25 mouse cellular contexts compared by ENCODE assay signal in the genomic region with DNA sequence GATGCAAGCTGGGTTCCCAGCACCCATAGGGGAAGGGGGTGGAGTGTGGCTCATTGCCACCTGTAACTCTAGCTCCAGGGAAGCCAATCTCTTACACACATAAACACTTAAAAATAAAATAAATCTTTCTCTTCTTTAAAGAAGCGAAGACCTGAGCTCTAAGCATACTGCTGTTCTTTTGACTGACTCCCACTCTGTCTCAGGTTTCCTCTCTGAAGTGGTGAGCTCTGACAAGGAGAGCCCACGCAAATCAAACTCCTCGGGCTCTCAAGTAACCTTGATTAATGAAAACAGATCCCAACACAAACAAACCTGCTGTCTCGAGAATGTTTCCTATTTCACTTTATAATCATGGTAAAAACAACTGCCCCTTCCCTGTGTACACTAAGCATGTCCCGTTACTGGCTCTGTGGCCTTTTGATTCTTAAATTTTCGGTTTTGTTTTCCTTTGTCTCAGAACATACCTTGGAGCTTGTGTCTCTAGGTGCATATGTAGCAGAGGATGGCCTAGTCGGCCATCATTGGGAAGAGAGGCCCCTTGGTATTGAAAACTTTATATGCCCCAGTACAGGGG.
DNase-seq lines count a peak whose midpoint lies in the region; ATAC-seq and TF ChIP-seq lines count a peak whose summit lies in the region.
"Had no signal": no experiment of that assay in that cellular context is flagged by ENCODE, and none has a peak within 500 bp of the region (broad histone marks: within the 10 kb centered on the region; RNA-seq: fewer than 3 reads in every experiment).

No protein-coding gene starts in this region.

- no peaks in the 10 kb centered on the region for H3K4me1 ChIP-seq in heart, adult 2 months (ENCODE audit: control insufficient read depth, insufficient read depth, low read length)
- H3K4me1 ChIP-seq in kidney, embryonic 15.5 days: no peaks in the 10 kb centered on the region
- no peaks in the 10 kb centered on the region for H3K4me1 ChIP-seq in kidney, adult 2 months (ENCODE audit: control insufficient read depth, insufficient read depth, low read length)
- H3K4me1 ChIP-seq: embryonic facial prominence, embryonic 15.5 days; forebrain, embryonic 15.5 days; heart, embryonic 13.5 days had no signal

- TF ChIP-seq POLR2A in heart, adult 2 months (IDR thresholded peaks at IDR 0.05; ENCODE audit: insufficient read depth, low read depth, low read length): no peak
- no peak for TF ChIP-seq POLR2A in kidney, adult 2 months (IDR thresholded peaks at IDR 0.05; ENCODE audit: low read depth, low read length)

- no peak overlapping the region for H3K4me3 ChIP-seq in heart, adult 2 months
- no peak overlapping the region for H3K4me3 ChIP-seq in kidney, embryonic 15.5 days (replicated peaks)
- H3K4me3 ChIP-seq in kidney, adult 2 months (ENCODE audit: insufficient read depth, low read depth, low read length): no peak overlapping the region
- H3K4me3 ChIP-seq: embryonic facial prominence, embryonic 15.5 days; forebrain, embryonic 15.5 days; heart, embryonic 13.5 days had no signal

- ATAC-seq in kidney, embryonic 15.5 days (replicated peaks; ENCODE audit: low FRiP score): peak; percentile 85
- ATAC-seq: forebrain, embryonic 15.5 days; hindbrain, postnatal 0 days; inflammation-experienced regulatory T-cells, adult 6 months; intestine, embryonic 16.5 days; Patski had no signal

- H3K9me3 ChIP-seq in kidney, embryonic 15.5 days (replicated peaks): no peaks in the 10 kb centered on the region
- H3K9me3 ChIP-seq: embryonic facial prominence, embryonic 15.5 days; forebrain, embryonic 15.5 days; G1E; heart, embryonic 13.5 days had no signal

- H3K79me2 ChIP-seq in heart, adult 2 months (replicated peaks; ENCODE audit: control insufficient read depth, insufficient read depth, low read length): no peaks in the 10 kb centered on the region

- peak; percentile 10 for DNase-seq in heart, adult 11 months
- no peak for DNase-seq in heart, adult 2 months
- no peak for DNase-seq in kidney, adult 2 months
- peak; percentile 6 for DNase-seq in brain, adult 2 months (ENCODE audit: low read depth, low spot score)
- DNase-seq in left cerebral cortex, postnatal 36 days (ENCODE audit: low spot score in 2 of 2): no peak
- DNase-seq: adrenal gland, postnatal 10 days; adrenal gland, postnatal 36 days; B cell, adult 2 months; cerebellum, adult 11 months; cerebellum, adult 2 months; cerebellum, adult 9-11 months; cerebellum, postnatal 25 days; gastrocnemius, postnatal 25 days; heart, postnatal 14 days; heart, postnatal 4 days had no signal

- 66% methylated on average over 7 of the region's 7 CpGs for WGBS in heart, adult 2 months
- WGBS in kidney, embryonic 15.5 days: 28% methylated on average over 7 of the region's 7 CpGs
- 28% methylated on average over 7 of the region's 7 CpGs for WGBS in kidney, adult 2 months

- no peak overlapping the region for H3K27ac ChIP-seq in heart, adult 2 months
- H3K27ac ChIP-seq in kidney, embryonic 15.5 days: no peak overlapping the region
- no peak overlapping the region for H3K27ac ChIP-seq in kidney, adult 2 months (ENCODE audit: insufficient read depth, low read depth, low read length)
- H3K27ac ChIP-seq: embryonic facial prominence, embryonic 15.5 days; forebrain, embryonic 15.5 days; heart, embryonic 13.5 days; hindbrain, embryonic 14.5 days; hindbrain, postnatal 0 days had no signal

- no peak for TF ChIP-seq CTCF in heart, adult 2 months (IDR thresholded peaks at IDR 0.05)
- TF ChIP-seq CTCF in kidney, adult 2 months (conservative IDR thresholded peaks at IDR 0.05; ENCODE audit: insufficient read depth, insufficient read length, low read depth, low read length): no peak

- H3K4me2 ChIP-seq in kidney, embryonic 15.5 days: no peak overlapping the region
- H3K4me2 ChIP-seq: embryonic facial prominence, embryonic 15.5 days; forebrain, embryonic 15.5 days; heart, embryonic 13.5 days; hindbrain, embryonic 14.5 days had no signal

- no peak overlapping the region for H3K9ac ChIP-seq in heart, adult 2 months (ENCODE audit: low read depth, low read length)
- no peak overlapping the region for H3K9ac ChIP-seq in kidney, embryonic 15.5 days
- H3K9ac ChIP-seq: embryonic facial prominence, embryonic 15.5 days; forebrain, embryonic 15.5 days; heart, embryonic 13.5 days; hindbrain, embryonic 14.5 days had no signal

- intact Hi-C loops in heart, adult 2 months (cut with DNase I): no loop called here
- intact Hi-C loops in left cerebral cortex, postnatal 36 days (cut with DNase I): no loop called here

- no peaks in the 10 kb centered on the region for H3K36me3 ChIP-seq in heart, adult 2 months (ENCODE audit: control insufficient read depth, insufficient read depth, low read length)
- no peaks in the 10 kb centered on the region for H3K36me3 ChIP-seq in kidney, embryonic 15.5 days
- no peaks in the 10 kb centered on the region for H3K36me3 ChIP-seq in kidney, adult 2 months (ENCODE audit: control insufficient read depth, insufficient read depth, low read length)
- H3K36me3 ChIP-seq: embryonic facial prominence, embryonic 15.5 days; forebrain, embryonic 15.5 days; G1E; heart, embryonic 13.5 days had no signal

- H3K27me3 ChIP-seq in heart, adult 2 months (ENCODE audit: control insufficient read depth, insufficient read depth, low read length): no peaks in the 10 kb centered on the region
- no peaks in the 10 kb centered on the region for H3K27me3 ChIP-seq in kidney, embryonic 15.5 days
- no peaks in the 10 kb centered on the region for H3K27me3 ChIP-seq in kidney, adult 2 months (replicated peaks; ENCODE audit: control insufficient read depth, insufficient read depth, low read length)
- H3K27me3 ChIP-seq: embryonic facial prominence, embryonic 15.5 days; forebrain, embryonic 15.5 days; heart, embryonic 13.5 days had no signal

- TF ChIP-seq EP300 in heart, adult 2 months (IDR thresholded peaks at IDR 0.05; ENCODE audit: insufficient read depth, low read depth, low read length): no peak

Comparison
In these comparisons a context has a peak if more than half of its experiments do, and no peak if none do; other contexts are left out.
1. DNase-seq: peak in heart, adult 11 months (single experiment) and brain, adult 2 months (single experiment); none in heart, adult 2 months (0 of 2), kidney, adult 2 months (single experiment) and left cerebral cortex, postnatal 36 days (0 of 2).